Mouse (Mus musculus): ENCODE results near the gene Gm27021. TPM values are rescaled to one million over a fixed set of nuclear protein-coding genes. Genes with fewer than 3 reads are reported as not detected.

Gene Gm27021
- total RNA-seq, 2 experiments from 2014 or later: 0.66 TPM; not detected in 1

DNA sequence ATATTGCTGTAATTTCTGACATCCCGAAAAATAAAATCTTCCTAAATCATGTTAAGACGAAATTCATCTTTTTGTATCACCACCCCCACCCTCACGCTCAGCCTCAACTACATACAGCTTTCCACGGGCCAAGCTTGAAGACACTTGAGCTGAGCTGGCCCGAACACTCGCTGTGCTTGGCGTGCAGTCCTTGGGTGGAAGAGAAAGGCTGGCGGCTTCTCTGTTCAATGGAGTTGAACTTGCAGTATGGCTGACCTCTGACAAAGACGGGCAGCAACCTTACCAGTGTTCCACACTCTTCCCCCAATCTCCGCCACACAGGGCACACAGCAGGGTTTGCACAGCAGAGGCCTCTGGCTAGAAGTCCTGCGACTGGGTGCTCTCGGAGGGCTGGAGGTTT, 86.5 kb downstream of the Gm27021 start:
- DNase-seq (ENCODE audit: extremely low spot score in 1 of 2, low spot score in 2 of 2): no peak
- intact Hi-C loops (cut with DNase I): no loop called here

GRCm38 (mm10) chr8:120580336-120581000, 87.4 kb downstream of the Gm27021 start:
- intact Hi-C loops (cut with DNase I): no loop called here
- DNase-seq (ENCODE audit: extremely low spot score in 1 of 2, low spot score in 2 of 2): no peak

DNA sequence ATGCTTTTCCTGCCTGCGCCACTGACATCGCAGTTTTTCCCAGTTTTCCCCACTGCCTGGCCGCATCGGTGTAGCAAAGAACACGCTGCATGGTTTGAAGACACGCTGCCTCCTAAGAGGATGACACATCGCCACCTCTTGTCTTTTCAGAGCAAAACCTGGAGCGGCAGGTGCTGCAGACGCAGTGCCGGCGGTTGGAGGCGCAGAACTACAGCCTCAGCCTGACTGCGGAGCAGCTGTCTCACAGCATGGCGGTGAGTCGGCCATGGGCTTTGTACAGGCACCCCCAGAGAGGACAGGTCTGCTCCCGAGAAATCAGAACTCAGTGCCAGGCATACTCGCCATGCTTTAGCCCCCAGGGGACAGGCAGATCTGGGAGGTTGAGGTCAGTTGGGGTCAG, 90.1 kb downstream of the Gm27021 start:
- no peak for DNase-seq (ENCODE audit: extremely low spot score in 1 of 2, low spot score in 2 of 2)
- intact Hi-C loops (cut with DNase I): no loop called here

GRCm38 (mm10) chr8:120575801-120576200, 92.1 kb downstream of the Gm27021 start:
- peak in 1 of 2 experiments; percentile 52 for DNase-seq (ENCODE audit: extremely low spot score in 1 of 2, low spot score in 2 of 2)
- intact Hi-C loops (cut with DNase I): no loop called here

DNA sequence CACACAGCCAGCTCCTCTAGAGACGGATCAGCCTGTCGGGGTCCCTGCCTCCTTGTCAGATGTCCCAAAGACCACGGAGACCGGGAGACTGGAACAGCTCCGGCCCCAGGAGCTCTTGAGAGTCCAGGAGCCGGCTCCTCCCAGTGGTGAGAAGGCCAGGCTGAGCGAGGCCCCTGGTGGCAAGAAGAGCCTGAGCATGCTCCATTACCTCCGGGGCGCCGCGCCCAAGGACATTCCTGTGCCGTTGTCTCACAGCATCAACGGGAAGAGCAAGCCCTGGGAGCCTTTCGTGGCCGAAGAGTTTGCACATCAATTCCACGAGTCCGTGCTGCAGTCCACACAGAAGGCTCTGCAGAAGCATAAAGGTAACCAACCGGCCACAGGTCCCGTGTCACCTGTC, 92.9 kb downstream of the Gm27021 start:
- peak in 1 of 2 experiments; percentile 51 for DNase-seq (ENCODE audit: extremely low spot score in 1 of 2, low spot score in 2 of 2)
- intact Hi-C loops (cut with DNase I): no loop called here

DNA sequence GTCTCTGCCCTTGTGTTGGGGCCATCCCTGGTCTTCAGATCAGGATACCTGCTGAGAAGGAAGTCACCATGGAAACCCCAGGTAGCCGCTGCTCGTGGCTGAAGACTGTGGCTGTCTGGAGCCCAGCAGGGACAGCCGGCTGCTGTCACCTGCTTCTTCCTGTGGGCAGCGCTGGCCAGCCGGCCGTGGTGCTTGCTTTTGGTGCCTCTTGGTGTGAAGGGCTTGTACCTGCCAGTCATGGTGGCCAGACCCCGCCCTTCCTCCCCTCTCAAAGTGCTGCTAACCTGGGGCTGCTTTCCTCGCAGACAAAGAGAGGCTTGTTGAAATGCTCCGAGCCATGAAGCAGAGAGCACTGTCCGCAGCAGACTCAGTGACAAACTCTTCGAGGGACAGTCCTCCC, 94.0 kb downstream of the Gm27021 start:
- intact Hi-C loops (cut with DNase I): no loop called here
- peak in 1 of 2 experiments; percentile 25 for DNase-seq (ENCODE audit: extremely low spot score in 1 of 2, low spot score in 2 of 2)

DNA sequence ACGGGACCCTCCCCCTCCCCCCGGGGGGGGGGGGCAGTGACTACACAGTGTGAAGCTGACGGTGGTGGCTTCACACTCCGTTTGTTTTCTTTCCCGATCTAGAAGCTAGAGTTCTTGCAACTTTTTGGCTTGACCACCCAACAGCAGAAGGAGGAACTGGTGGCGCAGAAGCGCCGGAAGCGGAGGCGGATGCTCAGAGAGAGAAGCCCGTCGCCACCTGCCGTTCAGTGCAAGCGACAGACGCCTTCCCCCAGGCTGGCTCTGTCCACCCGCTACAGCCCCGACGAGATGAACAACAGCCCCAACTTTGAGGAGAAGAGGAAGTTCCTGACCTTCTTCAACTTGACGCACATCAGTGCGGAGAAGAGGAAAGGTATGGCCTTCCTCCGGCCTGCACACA, 95.3 kb downstream of the Gm27021 start:
- intact Hi-C loops (cut with DNase I): no loop called here
- peak in 1 of 2 experiments; percentile 73 for DNase-seq (ENCODE audit: extremely low spot score in 1 of 2, low spot score in 2 of 2)

- no peak for DNase-seq (ENCODE audit: extremely low spot score in 1 of 2, low spot score in 2 of 2)
- intact Hi-C loops (cut with DNase I): no loop called here
Measured at GRCm38 (mm10) chr8:120571561-120571960, 96.3 kb downstream of the Gm27021 start.

GRCm38 (mm10) chr8:120569939-120570715, 97.8 kb downstream of the Gm27021 start:
- intact Hi-C loops (cut with DNase I): no loop called here
- DNase-seq (ENCODE audit: extremely low spot score in 1 of 2, low spot score in 2 of 2): peak; percentile 75 to 78

DNA sequence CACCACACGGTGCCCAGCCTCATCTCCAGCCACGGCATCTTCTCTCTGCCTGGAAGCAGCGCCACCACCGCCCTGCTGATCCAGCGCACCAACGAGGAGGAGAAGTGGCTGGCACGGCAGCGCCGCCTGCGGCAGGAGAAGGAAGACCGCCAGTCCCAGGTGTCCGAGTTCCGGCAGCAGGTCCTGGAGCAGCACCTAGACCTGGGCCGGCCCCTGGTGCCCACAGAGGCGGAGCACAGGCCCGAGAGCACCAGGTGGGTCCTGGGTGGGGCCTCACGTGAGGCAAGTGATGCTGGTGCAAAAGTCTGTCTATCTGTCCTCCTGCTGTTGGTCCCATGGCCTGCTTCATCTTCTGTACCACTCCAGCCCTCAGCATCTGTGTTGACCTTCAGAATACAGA, 98.8 kb downstream of the Gm27021 start:
- no peak for DNase-seq (ENCODE audit: extremely low spot score in 1 of 2, low spot score in 2 of 2)
- intact Hi-C loops (cut with DNase I): no loop called here

- no peak for DNase-seq (ENCODE audit: extremely low spot score in 1 of 2, low spot score in 2 of 2)
- intact Hi-C loops (cut with DNase I): no loop called here
Measured at GRCm38 (mm10) chr8:120568164-120568798, 99.6 kb downstream of the Gm27021 start.

- intact Hi-C loops (cut with DNase I): no loop called here
- DNase-seq (ENCODE audit: extremely low spot score in 1 of 2, low spot score in 2 of 2): no peak
Measured at GRCm38 (mm10) chr8:120567731-120568130, 100.1 kb downstream of the Gm27021 start.

GRCm38 (mm10) chr8:120566681-120567080, 101.2 kb downstream of the Gm27021 start:
- intact Hi-C loops (cut with DNase I): no loop called here
- DNase-seq (ENCODE audit: extremely low spot score in 1 of 2, low spot score in 2 of 2): no peak

GRCm38 (mm10) chr8:120565151-120565711, 102.6 kb downstream of the Gm27021 start:
- intact Hi-C loops (cut with DNase I): no loop called here
- DNase-seq (ENCODE audit: extremely low spot score in 1 of 2, low spot score in 2 of 2): no peak

GRCm38 (mm10) chr8:120563851-120564837, 103.7 kb downstream of the Gm27021 start:
- intact Hi-C loops (cut with DNase I): no loop called here
- peak; percentile 75 to 94 for DNase-seq (ENCODE audit: extremely low spot score in 1 of 2, low spot score in 2 of 2)

GRCm38 (mm10) chr8:120563348-120563724, 104.5 kb downstream of the Gm27021 start:
- no peak for DNase-seq (ENCODE audit: extremely low spot score in 1 of 2, low spot score in 2 of 2)
- intact Hi-C loops (cut with DNase I): no loop called here

DNA sequence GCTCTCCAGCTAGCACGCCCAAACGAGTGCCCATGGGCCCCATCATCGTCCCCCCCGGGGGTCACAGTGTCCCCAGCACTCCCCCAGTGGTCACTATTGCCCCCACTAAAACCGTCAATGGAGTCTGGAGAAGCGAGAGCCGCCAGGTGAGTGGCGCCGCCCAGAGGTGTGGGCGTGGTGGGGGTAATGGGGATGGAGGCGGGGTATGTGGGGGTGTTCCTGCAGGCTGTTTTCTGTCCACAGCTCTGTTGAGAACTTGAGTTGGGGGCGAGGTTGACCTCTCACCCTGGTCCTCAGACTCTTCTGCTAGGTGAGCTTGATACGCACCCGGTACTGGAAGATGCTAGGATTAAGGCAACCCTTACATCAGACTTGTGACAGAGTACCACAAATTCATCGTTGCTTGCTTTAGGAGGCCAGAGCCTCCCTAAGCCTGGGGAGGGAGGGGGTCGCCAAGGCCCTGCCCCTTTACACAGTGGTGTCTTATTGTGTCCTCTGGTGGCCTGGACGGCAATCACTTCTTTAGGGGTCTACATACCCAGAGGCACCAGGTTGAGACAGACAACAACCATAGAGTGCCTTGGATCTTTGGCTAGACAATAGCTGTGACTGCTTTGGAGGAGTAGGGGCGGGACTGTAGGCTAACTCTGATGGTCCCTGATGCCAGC, 105.1 kb downstream of the Gm27021 start:
- intact Hi-C loops (cut with DNase I): no loop called here
- DNase-seq (ENCODE audit: extremely low spot score in 1 of 2, low spot score in 2 of 2): no peak
